Mouse (Mus musculus) heart, embryonic 14.5 days (tissue): ENCODE data around the gene Necap2. TPM values are rescaled to one million over a fixed set of nuclear protein-coding genes. Genes with fewer than 3 reads are reported as not detected.
A peak's percentile ranks its signal among the peaks of the same experiment; 100 is the strongest.

Experiments used
- ATAC-seq: fragments of 200-750 bp; cut with Nextera tagmentation; 2 replicates; pipeline ENCODE4 v1.8.0; 2017; ENCODE audit warnings: low read depth, moderate TSS enrichment; ENCODE audit not compliant: insufficient number of reproducible peaks, insufficient read depth, low FRiP score
- H3K27ac ChIP-seq, 2 experiments: fragments of 200-500 bp in 1 of 2; fragments of 300-500 bp in 1 of 2; sonication (generic) in 1 of 2; replicated peaks in 1 of 2; 2 replicates each; pipeline ENCODE4 v1.5.1; 2012 to 2014; ENCODE audit warnings: low read depth in 2 of 2, low read length in 2 of 2, control low read depth in 1 of 2, mild to moderate bottlenecking in 1 of 2, mixed read lengths in 1 of 2; ENCODE audit not compliant: control insufficient read depth in 1 of 2, insufficient read depth in 1 of 2
- H3K27me3 ChIP-seq: fragments of 300-500 bp; sonication (generic); 2 replicates; pipeline ENCODE4 v1.6.1; 2014; ENCODE audit warnings: mild to moderate bottlenecking, low read length, control low read depth; ENCODE audit not compliant: control insufficient read depth, insufficient read depth
- H3K36me3 ChIP-seq: fragments of 300-500 bp; sonication (generic); 2 replicates; pipeline ENCODE4 v1.6.1; 2014; ENCODE audit warnings: mild to moderate bottlenecking, control low read depth, low read length, mixed read lengths; ENCODE audit not compliant: control insufficient read depth, insufficient read depth
- H3K4me1 ChIP-seq, 2 experiments: fragments of 200-500 bp in 1 of 2; fragments of 300-500 bp in 1 of 2; sonication (generic) in 1 of 2; 2 replicates each; pipeline ENCODE4 v1.6.1; 2012 to 2014; ENCODE audit warnings: low read length in 2 of 2, control low read depth in 1 of 2, mixed read lengths in 1 of 2; ENCODE audit not compliant: control insufficient read depth in 2 of 2, insufficient read depth in 2 of 2
- H3K4me2 ChIP-seq: fragments of 300-500 bp; sonication (generic); 2 replicates; pipeline ENCODE4 v1.6.1; 2014; ENCODE audit warnings: mild to moderate bottlenecking, low read length
- H3K4me3 ChIP-seq, 2 experiments: fragments of 200-500 bp in 1 of 2; fragments of 300-500 bp in 1 of 2; sonication (generic) in 1 of 2; 2 replicates each; pipeline ENCODE4 v1.5.1; 2012 to 2014; ENCODE audit warnings: low read length in 2 of 2, mild to moderate bottlenecking in 2 of 2, control low read depth in 1 of 2, low read depth in 1 of 2, moderate library complexity in 1 of 2; ENCODE audit not compliant: control insufficient read depth in 1 of 2, insufficient read depth in 1 of 2
- H3K9ac ChIP-seq: fragments of 300-500 bp; sonication (generic); 2 replicates; pipeline ENCODE4 v1.6.1; 2014; ENCODE audit warnings: mild to moderate bottlenecking, low read length
- H3K9me3 ChIP-seq: fragments of 300-500 bp; sonication (generic); 2 replicates; pipeline ENCODE4 v1.6.1; 2016; ENCODE audit warnings: low read length, control low read depth; ENCODE audit not compliant: control insufficient read depth
- WGBS: fragments of 180-500 bp; shearing (Covaris S2); extraction: QIAGEN DNeasy Blood & Tissue Kit; methylation state at CpG from one replicate; pipeline ENCODE4 v1.1.7; 2014; 5-methylcytosine and 5-hydroxymethylcytosine counted together
- polyA plus RNA-seq: library from polyadenylated mRNA; unstranded; fragments of >200 nt; fragmentation: Nextera tagmentation; extraction: Ambion mirVana; gene quantifications from 2 replicates; pipeline ENCODE4 v1.2.1, GENCODE M21; 2014

Gene Necap2
- polyA plus RNA-seq, 1 experiment from 2014 or later = 34.2 TPM

DNA sequence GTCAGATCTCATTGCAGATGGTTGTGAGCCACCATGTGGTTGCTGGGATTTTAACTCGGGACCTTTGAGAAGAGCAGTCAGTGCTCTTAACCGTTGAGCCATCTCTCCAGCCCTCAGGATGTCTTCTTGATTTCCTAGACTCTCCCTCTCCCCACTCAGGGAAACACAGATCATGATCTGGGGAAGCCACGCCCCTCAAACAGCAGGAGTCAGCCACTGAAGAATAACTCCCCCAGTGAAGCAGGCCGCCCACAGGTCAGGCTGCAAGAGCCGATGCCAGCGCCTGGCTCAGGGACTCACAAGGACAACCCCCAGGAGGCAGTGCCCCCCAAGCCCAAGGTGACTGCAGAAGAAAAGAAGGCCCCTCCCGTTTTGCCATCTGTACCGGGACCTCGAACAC is 18.6 kb upstream of the Necap2 start:
- H3K4me2 ChIP-seq = no peak overlapping the region
- WGBS = 24% methylated on average over 9 of the region's 9 CpGs
- H3K4me3 ChIP-seq = no peak overlapping the region
- ATAC-seq = no peak
- H3K9ac ChIP-seq = no peak overlapping the region
- H3K36me3 ChIP-seq = no peaks in the 10 kb centered on the region
- no peaks in the 10 kb centered on the region for H3K4me1 ChIP-seq
- H3K27me3 ChIP-seq = no peaks in the 10 kb centered on the region
- H3K27ac ChIP-seq = no peak overlapping the region
- H3K9me3 ChIP-seq = no peaks in the 10 kb centered on the region

DNA sequence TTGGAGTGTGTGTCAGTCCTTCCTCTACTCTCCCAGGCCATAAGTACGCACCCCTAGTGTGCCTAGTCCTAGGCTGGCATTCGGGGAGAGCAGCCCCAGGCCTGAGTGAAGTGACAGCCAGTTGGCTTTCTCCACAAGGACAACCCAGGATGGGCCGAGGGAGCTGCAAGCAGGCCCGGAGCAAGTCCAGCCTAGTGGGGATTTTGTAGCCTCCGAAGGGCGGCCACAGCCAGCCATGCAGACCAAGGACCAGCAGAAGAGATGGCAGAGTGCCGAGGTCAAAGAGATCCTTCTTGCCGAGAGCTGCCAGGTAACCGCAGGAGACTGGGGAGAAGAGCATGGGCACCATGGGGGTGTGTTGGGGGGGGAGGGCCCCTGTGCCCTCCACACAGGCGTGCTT is 16.9 kb upstream of the Necap2 start:
- Histone ChIP-seq H3K4me2 (no peak overlapping the region), H3K36me3 (no peaks in the 10 kb centered on the region), H3K4me1 (no peaks in the 10 kb centered on the region), H3K9ac (no peak overlapping the region), H3K27ac (no peak overlapping the region), H3K27me3 (no peaks in the 10 kb centered on the region), H3K4me3 (no peak overlapping the region), H3K9me3 (no peaks in the 10 kb centered on the region)
- ATAC-seq = no peak
- WGBS = 79% methylated on average over 10 of the region's 10 CpGs

DNA sequence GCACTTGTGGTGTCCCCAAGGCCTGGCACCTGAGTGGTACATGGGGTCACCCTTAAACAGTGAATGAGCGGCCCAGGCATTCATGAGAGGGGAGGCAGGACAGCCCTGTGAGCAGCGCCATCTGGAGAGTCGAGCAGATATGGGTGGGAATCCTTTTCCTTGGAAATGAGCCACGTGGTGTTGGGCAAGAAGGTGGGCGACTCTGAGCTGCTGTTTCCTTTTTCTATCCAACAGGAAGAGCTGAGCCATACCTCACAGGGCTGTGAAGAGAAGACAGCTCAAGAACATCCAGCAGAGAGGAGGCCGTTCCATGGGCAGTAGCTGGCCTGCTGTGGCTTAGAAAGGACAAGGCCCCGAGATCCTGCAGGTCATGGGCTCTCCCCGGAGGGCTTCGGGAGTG is 10.6 kb upstream of the Necap2 start:
- Histone ChIP-seq H3K9me3 (no peaks in the 10 kb centered on the region), H3K4me2 (no peak overlapping the region), H3K27ac (no peak overlapping the region), H3K4me3 (no peak overlapping the region), H3K9ac (no peak overlapping the region), H3K27me3 (no peaks in the 10 kb centered on the region), H3K36me3 (no peaks in the 10 kb centered on the region), H3K4me1 (no peaks in the 10 kb centered on the region)
- WGBS = 72% methylated on average over 9 of the region's 9 CpGs
- ATAC-seq = no peak

DNA sequence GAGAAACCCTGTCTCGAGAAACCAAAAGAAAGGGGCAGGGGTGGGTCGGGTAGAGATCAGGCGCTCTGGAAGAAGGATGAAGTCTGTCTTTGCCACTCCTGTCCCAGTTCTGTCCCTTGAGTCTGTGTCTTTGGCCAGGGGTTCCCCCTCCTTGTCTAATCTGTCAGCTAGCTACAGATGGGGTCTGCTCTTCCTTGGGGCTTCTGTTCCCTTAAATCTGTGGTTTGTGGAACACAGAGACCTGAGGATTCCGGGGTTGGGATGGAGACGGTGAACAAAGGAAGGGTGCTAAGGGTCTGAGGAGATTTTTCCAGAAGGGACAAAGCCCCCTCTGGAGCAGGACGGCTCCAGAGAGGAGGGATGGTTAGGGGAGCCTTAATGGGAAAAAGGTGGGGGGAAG is 9.9 kb upstream of the Necap2 start, which contains the start of gene Spata21:
Gene Spata21 (plus strand): TSS at position 301 of the 400 bp plus-strand sequence.
- Histone ChIP-seq H3K36me3 (no peaks in the 10 kb centered on the region), H3K27ac (no peak within 1 kb of the TSS), H3K4me1 (no peaks in the 10 kb centered on the region), H3K9ac (no peak within 1 kb of the TSS), H3K4me2 (no peak within 1 kb of the TSS), H3K27me3 (no peaks in the 10 kb centered on the region), H3K9me3 (no peaks in the 10 kb centered on the region), H3K4me3 (no peak within 1 kb of the TSS)
- 82% methylated on average over 6 of the region's 6 CpGs for WGBS
- no peak for ATAC-seq

DNA sequence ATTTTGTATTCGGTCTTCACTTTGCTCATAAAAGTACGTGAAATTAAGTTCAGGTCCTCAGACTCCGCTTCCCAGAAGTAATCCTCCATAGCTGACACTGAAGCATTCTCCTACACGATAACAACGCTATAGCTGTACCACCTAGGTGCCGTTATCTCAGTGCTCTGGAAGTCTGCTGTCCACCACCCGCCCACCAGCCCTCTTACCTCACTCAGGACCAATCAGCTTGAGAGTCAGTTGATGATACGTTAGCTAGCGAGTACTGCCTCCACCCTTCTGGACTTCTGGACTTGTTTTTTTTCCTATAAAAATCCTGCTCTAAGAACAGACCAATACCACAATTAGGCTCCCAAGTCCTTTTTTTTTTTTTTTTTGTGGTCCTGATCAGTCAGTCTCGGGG is 8.7 kb upstream of the Necap2 start:
- WGBS = 44% methylated on average over 10 of the region's 10 CpGs
- Histone ChIP-seq H3K4me1 (no peaks in the 10 kb centered on the region), H3K4me3 (no peak overlapping the region), H3K27me3 (no peaks in the 10 kb centered on the region), H3K36me3 (no peaks in the 10 kb centered on the region), H3K4me2 (no peak overlapping the region), H3K9me3 (no peaks in the 10 kb centered on the region), H3K9ac (no peak overlapping the region), H3K27ac (no peak overlapping the region)
- peak; percentile 18; the same call in 1 of the 2 replicates for ATAC-seq

DNA sequence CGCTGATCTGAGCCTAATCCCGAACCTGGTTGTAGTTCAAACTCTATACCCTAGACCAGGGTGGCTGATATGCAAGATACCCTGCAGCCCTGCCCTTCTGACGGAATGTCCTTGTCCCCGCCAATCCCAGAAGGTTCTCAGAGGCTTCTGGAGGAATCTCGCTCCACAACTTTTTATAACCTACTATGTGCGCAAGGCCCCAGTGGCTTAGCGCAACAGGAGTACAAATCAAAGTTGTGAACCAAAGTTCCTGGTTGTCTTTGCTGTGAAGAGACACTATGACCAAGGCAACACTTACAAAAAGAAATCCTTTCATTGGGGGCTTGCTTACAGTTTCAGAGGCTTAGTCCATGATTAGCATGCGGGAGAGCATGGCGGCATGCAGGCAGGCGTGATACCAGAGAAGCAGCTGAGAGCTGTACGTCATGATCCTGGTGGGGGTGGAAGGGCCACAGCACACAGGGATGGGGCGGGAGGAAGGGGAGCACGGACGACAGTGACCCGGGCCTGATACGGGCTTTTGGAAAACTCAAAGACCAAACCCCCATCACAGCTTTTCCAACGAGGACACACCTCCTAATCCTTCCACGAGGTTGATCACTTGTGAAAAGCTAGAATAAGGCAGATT is 467 bp upstream of the Necap2 start:
- Histone ChIP-seq H3K4me3 (no peak overlapping the region), H3K9me3 (no peaks in the 10 kb centered on the region), H3K27me3 (no peaks in the 10 kb centered on the region), H3K9ac (no peak overlapping the region), H3K27ac (no peak overlapping the region), H3K36me3 (peaks cover 11% of the 10 kb centered on the region; the same call in 1 of the 2 replicates), H3K4me1 (peaks cover 12 to 27% of the 10 kb centered on the region in 2 experiments), H3K4me2 (no peak overlapping the region)
- no peak for ATAC-seq
- WGBS = 69% methylated on average over 18 of the region's 18 CpGs

DNA sequence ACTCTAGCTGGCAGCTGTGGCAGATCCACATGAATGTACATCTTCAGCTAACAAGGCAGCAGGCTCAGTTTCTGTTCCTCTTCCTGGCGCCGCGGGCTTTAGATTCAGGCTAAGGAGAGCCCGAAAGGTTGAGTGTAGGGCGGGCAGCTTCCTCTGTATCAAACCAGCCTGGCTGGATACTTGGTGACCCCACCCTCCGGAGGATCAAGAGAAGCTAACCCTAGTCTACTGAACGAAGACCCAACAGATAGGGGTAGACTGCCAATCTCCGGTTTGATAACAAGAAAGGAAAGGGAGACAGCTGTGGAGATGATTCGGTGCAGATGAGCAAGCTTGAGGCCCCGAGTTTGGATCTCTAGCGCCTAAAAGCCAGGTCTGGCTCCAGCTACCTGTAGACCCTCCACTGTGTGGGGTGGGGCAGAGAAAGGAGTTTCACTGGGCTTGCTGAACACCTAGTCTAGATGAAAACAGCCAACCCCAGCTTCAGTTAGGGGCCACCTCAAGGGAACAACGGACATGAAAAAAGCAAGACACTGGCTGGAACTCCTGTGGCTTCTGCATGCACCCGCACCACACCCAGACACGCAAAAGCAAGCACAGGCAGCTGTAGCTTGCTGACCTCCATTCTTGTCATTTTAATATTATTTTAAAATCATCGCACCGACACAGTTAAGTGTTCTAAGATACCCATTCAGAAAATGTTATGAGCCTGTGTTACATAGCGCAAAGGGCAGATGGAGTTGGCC is 1.2 kb downstream of the Necap2 start:
- H3K27me3 ChIP-seq = no peaks in the 10 kb centered on the region
- ATAC-seq = no peak
- peaks cover 20 to 35% of the 10 kb centered on the region in 2 experiments for H3K4me1 ChIP-seq
- peaks cover 28% of the 10 kb centered on the region for H3K36me3 ChIP-seq
- H3K4me2 ChIP-seq = peak overlapping the region; percentile 96
- 73% methylated on average over 17 of the region's 17 CpGs for WGBS
- peak overlapping the region in 1 of 2 experiments; percentile 50; a peak in 1 of 4 replicates for H3K27ac ChIP-seq
- H3K9ac ChIP-seq = peak overlapping the region; percentile 93
- H3K4me3 ChIP-seq = peak overlapping the region; percentile 77 to 97
- no peaks in the 10 kb centered on the region for H3K9me3 ChIP-seq
